In the genomic region with DNA sequence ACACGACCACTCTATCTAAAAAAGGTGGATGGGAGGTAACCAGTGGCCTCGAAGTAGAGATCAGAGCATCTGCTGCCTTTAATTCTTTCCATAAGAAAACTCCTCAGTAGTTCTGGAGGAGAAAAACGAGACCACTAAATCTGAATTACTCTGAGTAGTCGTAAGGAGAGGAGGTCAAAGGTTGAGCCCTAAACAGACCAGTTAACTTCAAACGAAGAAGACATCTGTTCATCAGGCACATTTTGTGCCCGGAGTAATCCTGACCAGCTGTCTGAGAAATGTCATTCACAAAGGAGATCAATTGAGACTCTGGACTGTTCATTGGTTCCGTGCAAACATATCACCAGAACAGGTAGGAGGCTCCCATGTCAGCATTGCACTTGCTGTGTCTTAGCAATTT, we compare ENCODE assay signal across 9 mouse cellular contexts.
"Had no signal": no experiment of that assay in that cellular context is flagged by ENCODE, and none has a peak within 500 bp of the region (broad histone marks: within the 10 kb centered on the region; RNA-seq: fewer than 3 reads in every experiment).

No protein-coding gene starts in this region.

- H3K4me3 ChIP-seq: kidney, embryonic 15.5 days; left cerebral cortex, adult 2 months; limb, embryonic 13.5 days; neural tube, embryonic 12.5 days had no signal

- H3K9me3 ChIP-seq: kidney, embryonic 15.5 days; limb, embryonic 13.5 days; neural tube, embryonic 12.5 days had no signal

- H3K27me3 ChIP-seq: kidney, embryonic 15.5 days; limb, embryonic 13.5 days; neural tube, embryonic 12.5 days had no signal

- H3K27ac ChIP-seq: kidney, embryonic 15.5 days; left cerebral cortex, adult 2 months; limb, embryonic 13.5 days; liver, embryonic 14.5 days; neural tube, embryonic 12.5 days; stomach, postnatal 0 days had no signal

- DNase-seq: kidney, postnatal 14 days; lung, adult 18-20 months; midbrain, embryonic 14.5 days had no signal

- H3K4me1 ChIP-seq: kidney, embryonic 15.5 days; limb, embryonic 13.5 days; neural tube, embryonic 12.5 days had no signal

- H3K36me3 ChIP-seq: kidney, embryonic 15.5 days; limb, embryonic 13.5 days; neural tube, embryonic 12.5 days had no signal
